Mouse (Mus musculus): ENCODE results near the gene Tacc2.

Gene Tacc2

GRCm38 (mm10) chr7:130716341-130716740 is 139.1 kb downstream of the Tacc2 start:
- in situ Hi-C loops (cut with MboI; ENCODE audit: low sequenced_read_pairs): no loop called here

GRCm38 (mm10) chr7:130716989-130717388 is 139.8 kb downstream of the Tacc2 start:
- in situ Hi-C loops (cut with MboI; ENCODE audit: low sequenced_read_pairs): no loop called here

- in situ Hi-C loops (cut with MboI; ENCODE audit: low sequenced_read_pairs): no loop called here
Observed at GRCm38 (mm10) chr7:130719931-130720598, 142.8 kb downstream of the Tacc2 start.

- in situ Hi-C loops (cut with MboI; ENCODE audit: low sequenced_read_pairs): no loop called here
Observed at GRCm38 (mm10) chr7:130720646-130721335, 143.6 kb downstream of the Tacc2 start.

GRCm38 (mm10) chr7:130726185-130726584 is 148.9 kb downstream of the Tacc2 start:
- in situ Hi-C loops (cut with MboI; ENCODE audit: low sequenced_read_pairs): no loop called here

- in situ Hi-C loops (cut with MboI; ENCODE audit: low sequenced_read_pairs): no loop called here
Observed at GRCm38 (mm10) chr7:130726724-130727422, 149.6 kb downstream of the Tacc2 start.

GRCm38 (mm10) chr7:130727560-130727959 is 150.3 kb downstream of the Tacc2 start:
- in situ Hi-C loops (cut with MboI; ENCODE audit: low sequenced_read_pairs): no loop called here

- in situ Hi-C loops (cut with MboI; ENCODE audit: low sequenced_read_pairs): no loop called here
Observed at GRCm38 (mm10) chr7:130731792-130732191, 154.6 kb downstream of the Tacc2 start.

- in situ Hi-C loops (cut with MboI; ENCODE audit: low sequenced_read_pairs): no loop called here
Observed at GRCm38 (mm10) chr7:130732908-130733307, 155.7 kb downstream of the Tacc2 start.

- in situ Hi-C loops (cut with MboI; ENCODE audit: low sequenced_read_pairs): no loop called here
Observed at GRCm38 (mm10) chr7:130733423-130733822, 156.2 kb downstream of the Tacc2 start.

GRCm38 (mm10) chr7:130734195-130734787 is 157.1 kb downstream of the Tacc2 start:
- in situ Hi-C loops (cut with MboI; ENCODE audit: low sequenced_read_pairs): no loop called here

GRCm38 (mm10) chr7:130741099-130741498 is 163.9 kb downstream of the Tacc2 start:
- in situ Hi-C loops (cut with MboI; ENCODE audit: low sequenced_read_pairs): no loop called here

- in situ Hi-C loops (cut with MboI; ENCODE audit: low sequenced_read_pairs): no loop called here
Observed at GRCm38 (mm10) chr7:130743239-130744025, 166.2 kb downstream of the Tacc2 start.

GRCm38 (mm10) chr7:130749165-130749564 is 171.9 kb downstream of the Tacc2 start:
- in situ Hi-C loops (cut with MboI; ENCODE audit: low sequenced_read_pairs): no loop called here

- in situ Hi-C loops (cut with MboI; ENCODE audit: low sequenced_read_pairs): no loop called here
Observed at GRCm38 (mm10) chr7:130750752-130751490, 173.7 kb downstream of the Tacc2 start.

- in situ Hi-C loops (cut with MboI; ENCODE audit: low sequenced_read_pairs): no loop called here
Observed at GRCm38 (mm10) chr7:130751678-130752077, 174.4 kb downstream of the Tacc2 start.

GRCm38 (mm10) chr7:130754790-130755189 is 177.6 kb downstream of the Tacc2 start:
- in situ Hi-C loops (cut with MboI; ENCODE audit: low sequenced_read_pairs): no loop called here

GRCm38 (mm10) chr7:130756343-130756835 is 179.2 kb downstream of the Tacc2 start:
- in situ Hi-C loops (cut with MboI; ENCODE audit: low sequenced_read_pairs): no loop called here

- in situ Hi-C loops (cut with MboI; ENCODE audit: low sequenced_read_pairs): no loop called here
Observed at GRCm38 (mm10) chr7:130757326-130757865, 180.2 kb downstream of the Tacc2 start.
